Mouse (Mus musculus): Measurements from ENCODE around the gene Evi2. TPM values are rescaled to one million over a fixed set of nuclear protein-coding genes. Genes with fewer than 3 reads are reported as not detected.
A peak's percentile ranks its signal among the peaks of the same experiment; 100 is the strongest.

Gene Evi2
- polyA plus RNA-seq (2012; rRNA removed), result 1.1 and 1.2 TPM in 2 replicates

- no peak for DNase-seq
- Histone ChIP-seq H3K4me1 (ENCODE audit: control insufficient read depth, insufficient read depth, low read length) (peaks cover 5% of the 10 kb centered on the region; the same call in 1 of the 2 replicates), H3K4me3 (replicated peaks; ENCODE audit: extremely low read depth, low read depth, low read length) (peak within 1 kb of the TSS; percentile 24)
- 69% methylated on average over 7 of the region's 7 CpGs for WGBS
- TF ChIP-seq CTCF (IDR thresholded peaks at IDR 0.05; ENCODE audit: insufficient read depth, low read length), result no peak
- no peak for TF ChIP-seq POLR2A (IDR thresholded peaks at IDR 0.05; ENCODE audit: borderline replicate concordance, extremely low read depth, low read depth, low read length)
Measured at GRCm38 (mm10) chr11:79530333-79530761, at the start of gene Evi2, which contains the start of gene Evi2a. Gene Evi2, minus strand, starts transcription at chr11:79530589. Gene Evi2a, minus strand, starts transcription at chr11:79530609.

DNA sequence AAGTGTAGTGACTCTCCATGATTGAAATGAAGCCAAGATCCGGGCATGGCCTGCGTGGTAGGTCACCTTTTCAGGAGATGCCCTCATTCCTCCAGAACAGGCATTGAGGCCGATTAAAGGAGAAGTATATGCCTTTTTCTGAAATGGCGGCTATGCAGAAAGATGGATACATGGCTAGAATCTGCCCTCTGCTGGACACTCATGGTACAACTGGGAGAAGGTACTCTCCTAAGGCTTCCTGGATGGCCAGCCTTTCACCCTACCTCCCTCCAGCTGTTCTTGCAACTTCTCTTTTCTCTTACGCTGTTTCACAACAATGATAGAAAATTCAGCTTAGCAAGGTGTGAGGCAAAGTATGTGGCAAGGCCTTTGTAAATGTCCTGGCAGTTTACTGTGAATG, 47.4 kb upstream of the Evi2 start:
- Histone ChIP-seq H3K4me1 (ENCODE audit: control insufficient read depth, insufficient read depth, low read length) (no peaks in the 10 kb centered on the region), H3K4me3 (replicated peaks; ENCODE audit: extremely low read depth, low read depth, low read length) (no peak overlapping the region)
- peak; percentile 68 for DNase-seq
- no peak for TF ChIP-seq POLR2A (IDR thresholded peaks at IDR 0.05; ENCODE audit: borderline replicate concordance, extremely low read depth, low read depth, low read length)
- 0 out of 2 replicates have a peak, but pooled peaks have one; percentile 44 for TF ChIP-seq CTCF (IDR thresholded peaks at IDR 0.05; ENCODE audit: insufficient read depth, low read length)
- WGBS, result 36% methylated on average over 5 of the region's 5 CpGs

GRCm38 (mm10) chr11:79575383-79576073, 45.1 kb upstream of the Evi2 start:
- 87% methylated on average over 14 of the region's 14 CpGs for WGBS
- DNase-seq, result no peak
- Histone ChIP-seq H3K4me3 (replicated peaks; ENCODE audit: extremely low read depth, low read depth, low read length) (no peak overlapping the region), H3K4me1 (ENCODE audit: control insufficient read depth, insufficient read depth, low read length) (no peaks in the 10 kb centered on the region)
- no peak for TF ChIP-seq CTCF (IDR thresholded peaks at IDR 0.05; ENCODE audit: insufficient read depth, low read length)
- TF ChIP-seq POLR2A (IDR thresholded peaks at IDR 0.05; ENCODE audit: borderline replicate concordance, extremely low read depth, low read depth, low read length), result no peak

DNA sequence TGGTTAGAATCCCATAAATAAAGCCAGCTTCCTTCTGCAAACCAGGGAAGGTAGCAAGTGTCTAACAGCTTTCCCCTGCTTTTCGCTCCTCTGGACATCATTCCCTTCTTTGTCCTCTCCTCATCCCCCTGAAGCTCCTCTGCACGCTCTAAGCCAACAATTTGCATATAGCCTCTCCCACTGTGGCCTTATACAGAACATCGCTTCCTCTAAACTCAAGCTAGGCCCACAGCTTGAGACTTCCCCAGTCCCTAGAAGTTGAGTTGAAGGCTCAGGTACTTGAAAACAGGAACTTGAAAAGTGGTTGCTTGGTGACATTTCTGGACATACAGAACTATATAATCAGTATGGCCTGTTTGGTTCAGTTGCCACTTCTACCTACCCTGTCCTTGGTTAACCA, 43.4 kb upstream of the Evi2 start:
- no peak for DNase-seq
- no peaks in the 10 kb centered on the region for H3K4me1 ChIP-seq (ENCODE audit: control insufficient read depth, insufficient read depth, low read length)
- 84% methylated on average over 3 of the region's 3 CpGs for WGBS
- no peak overlapping the region for H3K4me3 ChIP-seq (replicated peaks; ENCODE audit: extremely low read depth, low read depth, low read length)
- TF ChIP-seq POLR2A (IDR thresholded peaks at IDR 0.05; ENCODE audit: borderline replicate concordance, extremely low read depth, low read depth, low read length), result no peak

- TF ChIP-seq CTCF (IDR thresholded peaks at IDR 0.05; ENCODE audit: insufficient read depth, low read length), result no peak
- TF ChIP-seq POLR2A (IDR thresholded peaks at IDR 0.05; ENCODE audit: borderline replicate concordance, extremely low read depth, low read depth, low read length), result no peak
Measured at GRCm38 (mm10) chr11:79570319-79570718, 39.9 kb upstream of the Evi2 start.

GRCm38 (mm10) chr11:79568197-79568911, 38.0 kb upstream of the Evi2 start:
- Histone ChIP-seq H3K4me1 (ENCODE audit: control insufficient read depth, insufficient read depth, low read length) (no peaks in the 10 kb centered on the region), H3K4me3 (replicated peaks; ENCODE audit: extremely low read depth, low read depth, low read length) (no peak overlapping the region)
- DNase-seq, result no peak
- no peak for TF ChIP-seq CTCF (IDR thresholded peaks at IDR 0.05; ENCODE audit: insufficient read depth, low read length)
- no peak for TF ChIP-seq POLR2A (IDR thresholded peaks at IDR 0.05; ENCODE audit: borderline replicate concordance, extremely low read depth, low read depth, low read length)
- WGBS, result 87% methylated on average over 11 of the region's 11 CpGs

More at GRCm38 (mm10) chr11:79570319-79570718, 39.9 kb upstream of the Evi2 start:
- no peaks in the 10 kb centered on the region for H3K4me1 ChIP-seq (ENCODE audit: control insufficient read depth, insufficient read depth, low read length)
- no peak for DNase-seq
- WGBS, result 93% methylated on average over 2 of the region's 2 CpGs
- no peak overlapping the region for H3K4me3 ChIP-seq (replicated peaks; ENCODE audit: extremely low read depth, low read depth, low read length)

DNA sequence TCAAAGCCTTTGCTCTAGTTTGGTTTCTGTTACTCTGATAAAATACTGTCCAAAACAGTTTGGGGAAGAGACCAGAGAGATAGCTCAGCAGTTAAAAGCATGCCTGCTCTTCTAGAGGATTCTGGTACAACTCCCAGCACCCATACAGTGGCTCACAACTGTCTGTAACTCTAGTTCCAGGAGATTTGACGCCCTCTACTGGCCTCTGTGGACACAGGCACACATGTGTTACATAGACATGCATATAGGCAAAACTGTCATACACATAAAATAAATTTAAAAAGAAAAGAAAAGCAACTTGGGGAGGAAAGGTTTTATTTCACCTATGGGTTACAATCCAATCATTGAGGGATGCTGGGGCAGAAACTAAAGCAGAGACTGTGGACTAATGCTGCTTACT, 36.6 kb upstream of the Evi2 start:
- no peak for DNase-seq
- WGBS, result 72% methylated on average over 1 of the region's 1 CpGs
- no peak overlapping the region for H3K4me3 ChIP-seq (replicated peaks; ENCODE audit: extremely low read depth, low read depth, low read length)
- TF ChIP-seq POLR2A (IDR thresholded peaks at IDR 0.05; ENCODE audit: borderline replicate concordance, extremely low read depth, low read depth, low read length) (no peak), CTCF (IDR thresholded peaks at IDR 0.05; ENCODE audit: insufficient read depth, low read length) (no peak)
- no peaks in the 10 kb centered on the region for H3K4me1 ChIP-seq (ENCODE audit: control insufficient read depth, insufficient read depth, low read length)

DNA sequence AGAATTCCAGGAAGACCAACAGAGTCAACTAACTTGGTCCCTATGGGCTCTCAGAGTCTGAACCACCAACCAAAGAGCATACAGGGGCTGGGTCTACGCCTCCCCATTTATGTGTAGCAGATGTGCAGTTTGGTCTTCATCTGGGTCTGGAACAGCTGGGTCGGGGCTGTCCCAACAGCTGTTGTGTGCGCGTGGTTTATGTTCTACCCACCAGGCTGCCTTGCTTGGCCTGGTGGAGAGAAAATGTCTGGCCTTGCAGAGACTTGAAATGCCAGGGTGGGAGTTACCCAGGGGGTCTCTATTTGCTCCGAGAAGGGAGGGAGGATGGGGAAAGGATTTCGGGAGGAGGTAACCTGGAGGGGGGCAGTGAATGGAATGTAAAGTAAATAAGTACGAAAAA, 33.1 kb upstream of the Evi2 start:
- 94% methylated on average over 7 of the region's 7 CpGs for WGBS
- no peak for TF ChIP-seq POLR2A (IDR thresholded peaks at IDR 0.05; ENCODE audit: borderline replicate concordance, extremely low read depth, low read depth, low read length)
- no peak for TF ChIP-seq CTCF (IDR thresholded peaks at IDR 0.05; ENCODE audit: insufficient read depth, low read length)
- Histone ChIP-seq H3K4me1 (ENCODE audit: control insufficient read depth, insufficient read depth, low read length) (no peaks in the 10 kb centered on the region), H3K4me3 (replicated peaks; ENCODE audit: extremely low read depth, low read depth, low read length) (no peak overlapping the region)
- no peak for DNase-seq

GRCm38 (mm10) chr11:79560536-79560935, 30.1 kb upstream of the Evi2 start:
- no peak overlapping the region for H3K4me3 ChIP-seq (replicated peaks; ENCODE audit: extremely low read depth, low read depth, low read length)
- no peak for DNase-seq
- 86% methylated on average over 4 of the region's 4 CpGs for WGBS
- TF ChIP-seq POLR2A (IDR thresholded peaks at IDR 0.05; ENCODE audit: borderline replicate concordance, extremely low read depth, low read depth, low read length) (no peak), CTCF (IDR thresholded peaks at IDR 0.05; ENCODE audit: insufficient read depth, low read length) (no peak)
- H3K4me1 ChIP-seq (ENCODE audit: control insufficient read depth, insufficient read depth, low read length), result no peaks in the 10 kb centered on the region

All from lung, adult 2 months (tissue).